Mouse (Mus musculus) MEL (cell line): ENCODE measurements around the gene Igsf6.

ENCODE experiments used
- EP300 ChIP-seq, 2 experiments: IDR thresholded peaks; 2 replicates each; pipeline ENCODE4 v1.6.1; 2011; ENCODE audit warnings: improper control_type of control experiment in 2 of 2, low read length in 2 of 2, low read depth in 1 of 2, mild to moderate bottlenecking in 1 of 2
- NRF1 ChIP-seq: IDR thresholded peaks from 2 replicates; pipeline ENCODE4 v1.6.1; 2014; ENCODE audit warnings: low read depth, mild to moderate bottlenecking, inconsistent platforms, low read length, improper control_type of control experiment, moderate library complexity; ENCODE audit not compliant: poor library complexity, insufficient read depth, severe bottlenecking
- POLR2AphosphoS2 ChIP-seq: IDR thresholded peaks from 2 replicates; pipeline ENCODE4 v1.6.1; 2011; ENCODE audit warnings: low read length, improper control_type of control experiment
- POLR2AphosphoS5 ChIP-seq: IDR thresholded peaks from 2 replicates; pipeline ENCODE4 v1.6.1; 2012; ENCODE audit warnings: low read depth, borderline replicate concordance, mild to moderate bottlenecking, inconsistent platforms, low read length, moderate library complexity, mixed read lengths
- RAD21 ChIP-seq: IDR thresholded peaks from 2 replicates; pipeline ENCODE4 v1.6.1; 2011; ENCODE audit warnings: mild to moderate bottlenecking, low read depth, low read length, improper control_type of control experiment

- TF ChIP-seq POLR2AphosphoS5 (no peak), RAD21 (no peak), EP300 (IDR thresholded peaks at IDR 0.05; ENCODE audit: low read depth in 1 of 2, low read length in 2 of 2) (no peak), NRF1 (no peak), POLR2AphosphoS2 (no peak)
Observed at GRCm38 (mm10) chr7:121072506-121072905, 1.9 kb downstream of the Igsf6 start.
